Mouse (Mus musculus) cerebellum, adult 2 months (tissue): ENCODE data around the gene Grhpr.
A peak's percentile ranks its signal among the peaks of the same experiment; 100 is the strongest.

Experiments
- CTCF ChIP-seq: fragments of 200-500 bp; IDR thresholded peaks from 2 replicates; pipeline ENCODE4 v1.5.1; 2011; ENCODE audit warnings: low read depth, mild to moderate bottlenecking, control low read depth, low read length, moderate library complexity, borderline replicate concordance; ENCODE audit not compliant: insufficient read depth
- POLR2A ChIP-seq: fragments of 200-500 bp; IDR thresholded peaks from 2 replicates; pipeline ENCODE4 v1.6.1; 2011; ENCODE audit warnings: low read length, control low read depth, borderline replicate concordance; ENCODE audit not compliant: insufficient read depth

- TF ChIP-seq CTCF (peak; percentile 98), POLR2A (0 out of 2 replicates have a peak, but pooled peaks have one; percentile 17)
Measured at GRCm38 (mm10) chr4:44973450-44973849, 7.7 kb upstream of the Grhpr start.
